Mouse (Mus musculus): ENCODE results near the gene Ly6g6f.

DNA sequence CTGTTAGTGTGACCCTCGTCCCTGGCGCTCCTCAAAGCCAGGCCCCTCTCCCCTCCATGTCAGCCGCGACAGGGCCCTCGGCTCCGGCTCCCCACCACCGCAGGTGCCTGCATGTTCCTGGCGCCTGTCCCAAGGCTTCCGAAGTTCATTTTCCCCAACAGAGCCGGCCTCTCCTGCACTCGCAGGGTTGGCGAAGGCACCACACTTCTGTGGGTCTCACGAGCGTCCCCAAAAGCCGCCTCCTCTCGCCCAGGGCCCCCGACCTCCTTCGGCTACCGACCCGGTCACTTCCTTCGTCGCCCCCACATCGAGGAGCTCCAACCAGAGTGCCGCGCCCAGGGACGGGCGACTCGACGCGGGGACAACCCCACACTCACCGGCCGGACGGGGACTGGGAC is 35.3 kb upstream of the Ly6g6f start:
- TF ChIP-seq CTCF (IDR thresholded peaks at IDR 0.05; ENCODE audit: control insufficient read depth, insufficient read depth, insufficient replicate concordance, low read depth, low read length) (no peak), POLR2A (IDR thresholded peaks at IDR 0.05; ENCODE audit: control insufficient read depth, low read depth, low read length) (no peak)

Data from testis, adult 2 months (tissue).